Mouse (Mus musculus): ENCODE measurements around the gene Tagln3. TPM values are rescaled to one million over a fixed set of nuclear protein-coding genes. Genes with fewer than 3 reads are reported as not detected.

The Tagln3 gene
- total RNA-seq, 2 experiments from 2014 or later = 246 to 258 TPM

GRCm38 (mm10) chr16:45666136-45666535 lies 58.3 kb downstream of the Tagln3 start:
- TF ChIP-seq CTCF (conservative IDR thresholded peaks at IDR 0.05) = no peak
- no peak overlapping the region for H3K4me3 ChIP-seq
- DNase-seq (ENCODE audit: low spot score in 2 of 2) = no peak
- no peak overlapping the region for H3K27ac ChIP-seq

- H3K4me3 ChIP-seq = no peak overlapping the region
- no peak for TF ChIP-seq CTCF (conservative IDR thresholded peaks at IDR 0.05)
- DNase-seq (ENCODE audit: low spot score in 2 of 2) = no peak
Measured at GRCm38 (mm10) chr16:45662381-45662780, 62.0 kb downstream of the Tagln3 start.

More at GRCm38 (mm10) chr16:45662381-45662780, 62.0 kb downstream of the Tagln3 start:
- no peak overlapping the region for H3K27ac ChIP-seq

Other genes with a start within 250 kb of the Tagln3 start
- gene Gm609, start 231.6 kb downstream of the Tagln3 start, total RNA-seq (2021) = under 1 TPM; 0.17 to 0.31 TPM
- gene Gm17783, start 192.6 kb downstream of the Tagln3 start, total RNA-seq (2021) = not detected
- gene Slc9c1, start 189.3 kb downstream of the Tagln3 start, total RNA-seq (2021) = not detected
- not detected for gene Gcsam, start 114.2 kb downstream of the Tagln3 start, total RNA-seq (2021)
- under 1 TPM in 1 of 2 experiments, not detected in 1; 0.15 TPM for gene BC016579, start 70.5 kb downstream of the Tagln3 start, total RNA-seq (2021)
- gene Tmprss7, start 30.9 kb downstream of the Tagln3 start, total RNA-seq (2021) = 1 to 10 TPM in 1 of 2 experiments, under 1 TPM in 1; 0.44 to 1.0 TPM
- 10 to 100 TPM; 19.8 to 20.5 TPM for gene Abhd10, start 18.3 kb upstream of the Tagln3 start, total RNA-seq (2021)
- 1 to 10 TPM; 4.4 to 5.4 TPM for gene Phldb2, start 229.0 kb upstream of the Tagln3 start, total RNA-seq (2021)